Comparison of ENCODE assay signal across 8 mouse cellular contexts in genomic region chr19:5956685-5957084, GRCm38 (mm10). TPM values are rescaled to one million over a fixed set of nuclear protein-coding genes. Genes with fewer than 3 reads are reported as not detected.
DNase-seq lines count a peak whose midpoint lies in the region; ATAC-seq lines count a peak whose summit lies in the region.

No protein-coding gene starts in this region.

- peaks cover 61% of the 10 kb centered on the region for H3K36me3 ChIP-seq in kidney, embryonic 15.5 days
- H3K36me3 ChIP-seq in liver, embryonic 13.5 days = peaks cover 97% of the 10 kb centered on the region

- 13% methylated on average over 3 of the region's 3 CpGs for WGBS in kidney, embryonic 15.5 days
- WGBS in liver, embryonic 13.5 days (ENCODE audit: insufficient replicate concordance) = 20% methylated on average over 3 of the region's 3 CpGs

- no peaks in the 10 kb centered on the region for H3K9me3 ChIP-seq in kidney, embryonic 15.5 days (replicated peaks)
- no peaks in the 10 kb centered on the region for H3K9me3 ChIP-seq in liver, embryonic 13.5 days (replicated peaks)

- H3K9ac ChIP-seq in kidney, embryonic 15.5 days = no peak overlapping the region
- H3K9ac ChIP-seq in liver, embryonic 13.5 days = no peak overlapping the region

- H3K4me2 ChIP-seq in kidney, embryonic 15.5 days = peak overlapping the region; percentile 48; the same call in 1 of the 2 replicates
- no peak overlapping the region for H3K4me2 ChIP-seq in liver, embryonic 13.5 days

- DNase-seq in CD4-positive helper T cell, adult 2 months (ENCODE audit: low read depth, low spot score) = peak; percentile 65
- DNase-seq in adrenal gland, adult 2 months = peak; percentile 85
- peak; percentile 66 for DNase-seq in embryo, embryonic 11 days
- DNase-seq in heart, adult 8-10 months (ENCODE audit: low spot score) = peak; percentile 89
- DNase-seq in liver, embryonic 13.5 days = peak; percentile 64
- DNase-seq in ovary, postnatal 36 days (ENCODE audit: low spot score) = peak; percentile 75
- peak; percentile 68 for DNase-seq in thymus, postnatal 0 days (ENCODE audit: low spot score)

- H3K27me3 ChIP-seq in kidney, embryonic 15.5 days = no peaks in the 10 kb centered on the region
- no peaks in the 10 kb centered on the region for H3K27me3 ChIP-seq in liver, embryonic 13.5 days

- ATAC-seq in kidney, embryonic 15.5 days (replicated peaks; ENCODE audit: low FRiP score) = peak; percentile 34; the same call in 1 of the 2 replicates
- peak; percentile 54; the same call in 1 of the 2 replicates for ATAC-seq in liver, embryonic 13.5 days (ENCODE audit: low read depth)

- peak overlapping the region; percentile 87 for H3K27ac ChIP-seq in kidney, embryonic 15.5 days
- H3K27ac ChIP-seq in liver, embryonic 13.5 days = peak overlapping the region; percentile 50; the same call in 1 of the 2 replicates

- peak overlapping the region; percentile 22; the same call in 1 of the 2 replicates for H3K4me3 ChIP-seq in kidney, embryonic 15.5 days (replicated peaks)
- no peak overlapping the region for H3K4me3 ChIP-seq in liver, embryonic 13.5 days (replicated peaks)

- H3K4me1 ChIP-seq in kidney, embryonic 15.5 days = peaks cover 61% of the 10 kb centered on the region
- H3K4me1 ChIP-seq in liver, embryonic 13.5 days (replicated peaks) = peaks cover 48% of the 10 kb centered on the region

RNA-seq across cellular contexts. Expression of gene Pola2, which starts 7.3 kb away (rescaled TPM):
- 10 to 100 TPM; 15.9 to 20.4 TPM for total RNA-seq in adrenal gland, adult 2 months (2021)
- polyA plus RNA-seq in adrenal gland, adult 2 months (2012; rRNA removed) = 36.0 and 41.0 TPM in 2 replicates
- total RNA-seq in heart, adult 8-10 months (2022) = 10 to 100 TPM in 2 of 4 experiments, 1 to 10 TPM in 2; 7.8 to 13.5 (median 9.3) TPM
- 75.3 and 83.2 TPM in 2 replicates for polyA plus RNA-seq in kidney, embryonic 15.5 days (2015; fragmentation: Nextera tagmentation; extraction: Ambion mirVana)
- polyA plus RNA-seq in liver, embryonic 13.5 days (2015; fragmentation: Nextera tagmentation; extraction: Ambion mirVana) = 62.2 and 69.8 TPM in 2 replicates
- polyA plus RNA-seq in thymus, postnatal 0 days (2015; fragmentation: Nextera tagmentation; extraction: Ambion mirVana) = 61.4 and 71.4 TPM in 2 replicates

RNA-seq across cellular contexts. Expression of gene Slc22a20, which starts 29.3 kb away (rescaled TPM):
- total RNA-seq in adrenal gland, adult 2 months (2021) = not detected
- polyA plus RNA-seq in adrenal gland, adult 2 months (2012; rRNA removed) = not detected in 2 replicates
- total RNA-seq in heart, adult 8-10 months (2022) = not detected
- not detected in 2 replicates for polyA plus RNA-seq in kidney, embryonic 15.5 days (2015; fragmentation: Nextera tagmentation; extraction: Ambion mirVana)
- not detected in 2 replicates for polyA plus RNA-seq in liver, embryonic 13.5 days (2015; fragmentation: Nextera tagmentation; extraction: Ambion mirVana)
- not detected in 2 replicates for polyA plus RNA-seq in thymus, postnatal 0 days (2015; fragmentation: Nextera tagmentation; extraction: Ambion mirVana)

RNA-seq across cellular contexts. Expression of gene Cdc42ep2, which starts 32.1 kb away (rescaled TPM):
- 1 to 10 TPM; 5.5 to 8.0 TPM for total RNA-seq in adrenal gland, adult 2 months (2021)
- 5.6 and 5.9 TPM in 2 replicates for polyA plus RNA-seq in adrenal gland, adult 2 months (2012; rRNA removed)
- total RNA-seq in heart, adult 8-10 months (2022) = 1 to 10 TPM; 6.0 to 9.7 (median 8.9) TPM
- polyA plus RNA-seq in kidney, embryonic 15.5 days (2015; fragmentation: Nextera tagmentation; extraction: Ambion mirVana) = 13.4 and 15.5 TPM in 2 replicates
- polyA plus RNA-seq in liver, embryonic 13.5 days (2015; fragmentation: Nextera tagmentation; extraction: Ambion mirVana) = 2.7 and 3.0 TPM in 2 replicates
- 5.2 and 6.7 TPM in 2 replicates for polyA plus RNA-seq in thymus, postnatal 0 days (2015; fragmentation: Nextera tagmentation; extraction: Ambion mirVana)

RNA-seq across cellular contexts. Expression of gene Dpf2, which starts 43.9 kb away (rescaled TPM):
- 100 to 1,000 TPM in 1 of 2 experiments, 10 to 100 TPM in 1; 90.6 to 125 TPM for total RNA-seq in adrenal gland, adult 2 months (2021)
- polyA plus RNA-seq in adrenal gland, adult 2 months (2012; rRNA removed) = 51.7 and 56.3 TPM in 2 replicates
- total RNA-seq in heart, adult 8-10 months (2022) = 10 to 100 TPM; 71.9 to 95.2 (median 81.1) TPM
- 166 and 178 TPM in 2 replicates for polyA plus RNA-seq in kidney, embryonic 15.5 days (2015; fragmentation: Nextera tagmentation; extraction: Ambion mirVana)
- polyA plus RNA-seq in liver, embryonic 13.5 days (2015; fragmentation: Nextera tagmentation; extraction: Ambion mirVana) = 56.7 and 60.0 TPM in 2 replicates
- 104 and 116 TPM in 2 replicates for polyA plus RNA-seq in thymus, postnatal 0 days (2015; fragmentation: Nextera tagmentation; extraction: Ambion mirVana)

RNA-seq across cellular contexts. Expression of gene Capn1, which starts 59.0 kb away (rescaled TPM):
- 10 to 100 TPM; 34.9 to 42.1 TPM for total RNA-seq in adrenal gland, adult 2 months (2021)
- polyA plus RNA-seq in adrenal gland, adult 2 months (2012; rRNA removed) = 34.8 and 37.9 TPM in 2 replicates
- 10 to 100 TPM; 28.2 to 43.0 (median 35.8) TPM for total RNA-seq in heart, adult 8-10 months (2022)
- 8.4 and 11.1 TPM in 2 replicates for polyA plus RNA-seq in kidney, embryonic 15.5 days (2015; fragmentation: Nextera tagmentation; extraction: Ambion mirVana)
- polyA plus RNA-seq in liver, embryonic 13.5 days (2015; fragmentation: Nextera tagmentation; extraction: Ambion mirVana) = 21.9 and 26.3 TPM in 2 replicates
- 19.8 and 21.6 TPM in 2 replicates for polyA plus RNA-seq in thymus, postnatal 0 days (2015; fragmentation: Nextera tagmentation; extraction: Ambion mirVana)
